In the genomic region with DNA sequence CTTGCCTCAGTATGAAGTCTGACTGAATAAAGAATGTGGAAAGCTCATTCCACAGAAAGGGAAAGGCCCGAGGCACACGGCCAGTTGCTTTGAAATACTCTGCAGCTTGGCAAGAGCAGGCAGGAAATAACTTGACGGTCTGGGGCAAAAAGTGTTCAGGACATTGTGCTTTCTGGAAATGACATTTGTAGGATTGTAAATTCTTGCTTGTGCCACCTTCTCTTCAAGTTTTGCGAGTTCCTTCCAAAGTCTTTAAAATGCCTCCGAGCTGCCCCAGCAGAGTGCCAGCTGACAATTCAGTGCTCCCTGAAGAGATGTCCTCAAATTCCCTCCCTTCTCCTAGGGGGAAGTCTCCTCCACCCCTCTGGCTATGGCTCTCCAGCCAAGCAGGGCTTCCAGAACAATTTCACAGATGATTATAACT, we compare ENCODE assay signal across 10 mouse cellular contexts. TPM values are rescaled to one million over a fixed set of nuclear protein-coding genes. Genes with fewer than 3 reads are reported as not detected.
DNase-seq lines count a peak whose midpoint lies in the region; ATAC-seq and TF ChIP-seq lines count a peak whose summit lies in the region.
"Had no signal": no experiment of that assay in that cellular context is flagged by ENCODE, and none has a peak within 500 bp of the region (broad histone marks: within the 10 kb centered on the region; RNA-seq: fewer than 3 reads in every experiment).

No protein-coding gene starts in this region.

- H3K9me3 ChIP-seq in heart, embryonic 14.5 days (ENCODE audit: control insufficient read depth, low read length) = no peaks in the 10 kb centered on the region
- H3K9me3 ChIP-seq in liver, postnatal 0 days (ENCODE audit: low read length) = no peaks in the 10 kb centered on the region
- H3K9me3 ChIP-seq in forebrain, embryonic 10.5 days = no peaks in the 10 kb centered on the region

- H3K27ac ChIP-seq in heart, embryonic 14.5 days (replicated peaks in 1 of 2; ENCODE audit: control insufficient read depth in 1 of 2, insufficient read depth in 1 of 2, low read depth in 2 of 2, low read length in 2 of 2) = peak overlapping the region; percentile 53; a peak in 2 of 4 replicates
- peak overlapping the region; percentile 44; the same call in 1 of the 2 replicates for H3K27ac ChIP-seq in liver, postnatal 0 days (ENCODE audit: low read depth)
- no peak overlapping the region for H3K27ac ChIP-seq in forebrain, embryonic 10.5 days

- peaks cover 16 to 27% of the 10 kb centered on the region in 2 experiments for H3K4me1 ChIP-seq in heart, embryonic 14.5 days (ENCODE audit: control insufficient read depth in 2 of 2, insufficient read depth in 2 of 2, low read length in 2 of 2)
- peaks cover 16% of the 10 kb centered on the region for H3K4me1 ChIP-seq in liver, postnatal 0 days (ENCODE audit: insufficient read depth)
- H3K4me1 ChIP-seq in forebrain, embryonic 10.5 days = peaks cover 10% of the 10 kb centered on the region

- TF ChIP-seq EP300 in liver, postnatal 0 days (IDR thresholded peaks at IDR 0.05; ENCODE audit: low read depth) = no peak

- no peak overlapping the region for H3K9ac ChIP-seq in heart, embryonic 14.5 days (ENCODE audit: low read length)
- no peak overlapping the region for H3K9ac ChIP-seq in liver, postnatal 0 days (replicated peaks)

- no peaks in the 10 kb centered on the region for H3K36me3 ChIP-seq in heart, embryonic 14.5 days (ENCODE audit: control insufficient read depth, insufficient read depth, low read length)
- no peaks in the 10 kb centered on the region for H3K36me3 ChIP-seq in liver, postnatal 0 days (replicated peaks; ENCODE audit: insufficient read depth, low read length)
- H3K36me3 ChIP-seq in forebrain, embryonic 10.5 days (replicated peaks) = no peaks in the 10 kb centered on the region

- 20% methylated on average over 5 of the region's 5 CpGs for WGBS in heart, embryonic 14.5 days
- WGBS in liver, postnatal 0 days (ENCODE audit: insufficient replicate concordance) = 61% methylated on average over 5 of the region's 5 CpGs
- 74% methylated on average over 5 of the region's 5 CpGs for WGBS in forebrain, embryonic 10.5 days

- intact Hi-C loops in left cerebral cortex, postnatal 36 days (cut with DNase I) = no loop called here

- peak; percentile 68 for DNase-seq in adrenal gland, postnatal 10 days
- DNase-seq in adrenal gland, adult 18-20 months (ENCODE audit: low spot score in 2 of 2) = no peak
- DNase-seq in adrenal gland, postnatal 14 days = peak; percentile 77
- no peak for DNase-seq in liver, postnatal 0 days
- DNase-seq in layer of hippocampus, postnatal 10 days (ENCODE audit: low spot score in 2 of 2) = no peak
- no peak for DNase-seq in forebrain, embryonic 10.5 days (ENCODE audit: extremely low spot score, low spot score)
- DNase-seq in left cerebral cortex, postnatal 36 days (ENCODE audit: low spot score in 2 of 2) = no peak

- no peaks in the 10 kb centered on the region for H3K27me3 ChIP-seq in heart, embryonic 14.5 days (ENCODE audit: control insufficient read depth, insufficient read depth, low read length)
- no peaks in the 10 kb centered on the region for H3K27me3 ChIP-seq in liver, postnatal 0 days (ENCODE audit: insufficient read depth, low read length)
- no peaks in the 10 kb centered on the region for H3K27me3 ChIP-seq in forebrain, embryonic 10.5 days (ENCODE audit: poor library complexity, severe bottlenecking)

- no peak for TF ChIP-seq CTCF in liver, postnatal 0 days (IDR thresholded peaks at IDR 0.05; ENCODE audit: low read depth)

- no peak overlapping the region for H3K4me2 ChIP-seq in heart, embryonic 14.5 days (ENCODE audit: low read length)
- H3K4me2 ChIP-seq in liver, postnatal 0 days (ENCODE audit: low read depth, low read length) = peak overlapping the region; percentile 18; the same call in 1 of the 2 replicates

- H3K4me3 ChIP-seq in heart, embryonic 14.5 days (ENCODE audit: control insufficient read depth in 1 of 2, insufficient read depth in 1 of 2, low read depth in 1 of 2, low read length in 2 of 2) = no peak overlapping the region
- 0 out of 2 replicates have a peak overlapping the region, but pooled peaks have one; percentile 13 for H3K4me3 ChIP-seq in liver, postnatal 0 days (ENCODE audit: low read depth, low read length)
- H3K4me3 ChIP-seq in forebrain, embryonic 10.5 days = no peak overlapping the region

- ATAC-seq in heart, embryonic 14.5 days (ENCODE audit: insufficient number of reproducible peaks, insufficient read depth, low FRiP score, low read depth) = no peak
- no peak for ATAC-seq in liver, postnatal 0 days
- ATAC-seq: activated CD4-positive, CD25-positive, alpha-beta regulatory T cell, adult 4 months had no signal

RNA-seq across cellular contexts. Expression of gene Oit3, which starts 2.1 kb away (rescaled TPM):
- total RNA-seq in adrenal gland, postnatal 10 days (2021) = 10 to 100 TPM in 1 of 2 experiments, 1 to 10 TPM in 1; 5.1 to 10.2 TPM
- 1 to 10 TPM; 2.0 to 2.3 TPM for total RNA-seq in adrenal gland, adult 18-20 months (2021)
- total RNA-seq in adrenal gland, postnatal 14 days (2021) = 5.9 and 6.9 TPM in 2 replicates
- 4.7 and 5.6 TPM in 2 replicates for polyA plus RNA-seq in heart, embryonic 14.5 days (2014; fragmentation: Nextera tagmentation; extraction: Ambion mirVana)
- polyA plus RNA-seq in liver, postnatal 0 days (2015; fragmentation: Nextera tagmentation; extraction: Ambion mirVana) = 26.8 and 28.1 TPM in 2 replicates
- total RNA-seq in layer of hippocampus, postnatal 10 days (2021) = under 1 TPM; 0.11 to 0.37 TPM
- 0.83 and 1.6 TPM in 2 replicates for polyA plus RNA-seq in forebrain, embryonic 10.5 days (2016; fragmentation: Nextera tagmentation; extraction: Ambion mirVana)
- under 1 TPM; 0.30 to 0.84 TPM for total RNA-seq in left cerebral cortex, postnatal 36 days (2021)
- polyA plus RNA-seq: activated CD4-positive, CD25-positive, alpha-beta regulatory T cell, adult 4 months had no signal

RNA-seq across cellular contexts. Expression of gene Pla2g12b, which starts 36.1 kb away (rescaled TPM):
- total RNA-seq in adrenal gland, postnatal 10 days (2021) = 10 to 100 TPM in 1 of 2 experiments, 1 to 10 TPM in 1; 5.0 to 15.8 TPM
- not detected for total RNA-seq in adrenal gland, adult 18-20 months (2021)
- total RNA-seq in adrenal gland, postnatal 14 days (2021) = 0.64 and 8.6 TPM in 2 replicates
- 0.50 and 0.55 TPM in 2 replicates for polyA plus RNA-seq in heart, embryonic 14.5 days (2014; fragmentation: Nextera tagmentation; extraction: Ambion mirVana)
- polyA plus RNA-seq in liver, postnatal 0 days (2015; fragmentation: Nextera tagmentation; extraction: Ambion mirVana) = 58.4 and 61.3 TPM in 2 replicates
- total RNA-seq in layer of hippocampus, postnatal 10 days (2021) = not detected
- polyA plus RNA-seq in forebrain, embryonic 10.5 days (2016; fragmentation: Nextera tagmentation; extraction: Ambion mirVana) = not detected in 2 replicates
- total RNA-seq in left cerebral cortex, postnatal 36 days (2021) = not detected
- total RNA-seq: layer of hippocampus, postnatal 14 days had no signal
- polyA plus RNA-seq: activated CD4-positive, CD25-positive, alpha-beta regulatory T cell, adult 4 months had no signal

RNA-seq across cellular contexts. Expression of gene Gm10273, which starts 44.1 kb away (rescaled TPM):
- 100 to 1,000 TPM; 123 to 136 TPM for total RNA-seq in adrenal gland, postnatal 10 days (2021)
- 10 to 100 TPM; 64.8 to 84.7 TPM for total RNA-seq in adrenal gland, adult 18-20 months (2021)
- 19.4 and 23.1 TPM in 2 replicates for total RNA-seq in adrenal gland, postnatal 14 days (2021)
- polyA plus RNA-seq in heart, embryonic 14.5 days (2014; fragmentation: Nextera tagmentation; extraction: Ambion mirVana) = 7.6 and 11.6 TPM in 2 replicates
- polyA plus RNA-seq in liver, postnatal 0 days (2015; fragmentation: Nextera tagmentation; extraction: Ambion mirVana) = 4.1 and 8.4 TPM in 2 replicates
- total RNA-seq in layer of hippocampus, postnatal 10 days (2021) = 10 to 100 TPM; 22.8 to 27.2 TPM
- polyA plus RNA-seq in forebrain, embryonic 10.5 days (2016; fragmentation: Nextera tagmentation; extraction: Ambion mirVana) = 6.0 and 13.2 TPM in 2 replicates
- total RNA-seq in left cerebral cortex, postnatal 36 days (2021) = 10 to 100 TPM; 39.0 to 45.6 TPM

Comparison
In these comparisons a context has a peak if more than half of its experiments do, and no peak if none do; other contexts are left out.
1. DNase-seq: peak in adrenal gland, postnatal 10 days (single experiment) and adrenal gland, postnatal 14 days (single experiment); none in adrenal gland, adult 18-20 months (0 of 2), liver, postnatal 0 days (single experiment), layer of hippocampus, postnatal 10 days (0 of 2), forebrain, embryonic 10.5 days (single experiment) and left cerebral cortex, postnatal 36 days (0 of 2).